Mouse (Mus musculus) cerebellum, postnatal 36 days (tissue): ENCODE measurements around the gene 1810010H24Rik.
A peak's percentile ranks its signal among the peaks of the same experiment; 100 is the strongest.
"Not testable (repeated sequence)": the region's sequence is repeated elsewhere in the genome, so short reads cannot be mapped to it uniquely, and the experiment has no call there.

Experiments
- DNase-seq, 2 experiments: peaks; one replicate each; pipeline ENCODE4 v3.0.0; 2021 to 2022; ENCODE audit warnings: mixed read lengths in 2 of 2

Gene 1810010H24Rik

GRCm38 (mm10) chr11:107014020-107014585 is 11.4 kb upstream of the 1810010H24Rik start:
- no peak for DNase-seq

GRCm38 (mm10) chr11:107014597-107015309 is 10.7 kb upstream of the 1810010H24Rik start:
- DNase-seq, result peak in 1 of 2 experiments; percentile 29

GRCm38 (mm10) chr11:107015535-107016187 is 9.8 kb upstream of the 1810010H24Rik start:
- not testable (repeated sequence) for DNase-seq

GRCm38 (mm10) chr11:107016893-107017292 is 8.6 kb upstream of the 1810010H24Rik start:
- no peak for DNase-seq

GRCm38 (mm10) chr11:107017339-107017886 is 8.1 kb upstream of the 1810010H24Rik start:
- DNase-seq, result no peak

- no peak for DNase-seq
These were observed 6.9 kb upstream of the 1810010H24Rik start for GRCm38 (mm10) chr11:107018606-107019005.

GRCm38 (mm10) chr11:107019318-107019717 is 6.2 kb upstream of the 1810010H24Rik start:
- no peak for DNase-seq

- DNase-seq, result not testable (repeated sequence)
These were observed 5.8 kb upstream of the 1810010H24Rik start for GRCm38 (mm10) chr11:107019722-107020121.

- DNase-seq, result no peak
These were observed 3.3 kb upstream of the 1810010H24Rik start for GRCm38 (mm10) chr11:107022050-107022683.

- no peak for DNase-seq
These were observed 1.1 kb upstream of the 1810010H24Rik start for GRCm38 (mm10) chr11:107024406-107024805.

GRCm38 (mm10) chr11:107026554-107027430 is 1.3 kb downstream of the 1810010H24Rik start:
- peak in 1 of 2 experiments; percentile 26 for DNase-seq

GRCm38 (mm10) chr11:107027431-107028274 is 2.2 kb downstream of the 1810010H24Rik start:
- peak; percentile 83 to 88 for DNase-seq

GRCm38 (mm10) chr11:107028275-107028618 is 2.8 kb downstream of the 1810010H24Rik start:
- no peak for DNase-seq

GRCm38 (mm10) chr11:107028754-107029153 is 3.3 kb downstream of the 1810010H24Rik start:
- no peak for DNase-seq

GRCm38 (mm10) chr11:107029536-107029935 is 4.1 kb downstream of the 1810010H24Rik start:
- no peak for DNase-seq

- DNase-seq, result no peak
These were observed 6.2 kb downstream of the 1810010H24Rik start for GRCm38 (mm10) chr11:107031635-107032034.

GRCm38 (mm10) chr11:107034085-107034810 is 8.8 kb downstream of the 1810010H24Rik start:
- no peak for DNase-seq

GRCm38 (mm10) chr11:107039417-107039816 is 13.9 kb downstream of the 1810010H24Rik start:
- DNase-seq, result no peak

GRCm38 (mm10) chr11:107041396-107041795 is 15.9 kb downstream of the 1810010H24Rik start:
- DNase-seq, result no peak

GRCm38 (mm10) chr11:107043361-107043760 is 17.9 kb downstream of the 1810010H24Rik start:
- DNase-seq, result no peak
